Mouse (Mus musculus): ENCODE measurements around the gene Meig1.

DNA sequence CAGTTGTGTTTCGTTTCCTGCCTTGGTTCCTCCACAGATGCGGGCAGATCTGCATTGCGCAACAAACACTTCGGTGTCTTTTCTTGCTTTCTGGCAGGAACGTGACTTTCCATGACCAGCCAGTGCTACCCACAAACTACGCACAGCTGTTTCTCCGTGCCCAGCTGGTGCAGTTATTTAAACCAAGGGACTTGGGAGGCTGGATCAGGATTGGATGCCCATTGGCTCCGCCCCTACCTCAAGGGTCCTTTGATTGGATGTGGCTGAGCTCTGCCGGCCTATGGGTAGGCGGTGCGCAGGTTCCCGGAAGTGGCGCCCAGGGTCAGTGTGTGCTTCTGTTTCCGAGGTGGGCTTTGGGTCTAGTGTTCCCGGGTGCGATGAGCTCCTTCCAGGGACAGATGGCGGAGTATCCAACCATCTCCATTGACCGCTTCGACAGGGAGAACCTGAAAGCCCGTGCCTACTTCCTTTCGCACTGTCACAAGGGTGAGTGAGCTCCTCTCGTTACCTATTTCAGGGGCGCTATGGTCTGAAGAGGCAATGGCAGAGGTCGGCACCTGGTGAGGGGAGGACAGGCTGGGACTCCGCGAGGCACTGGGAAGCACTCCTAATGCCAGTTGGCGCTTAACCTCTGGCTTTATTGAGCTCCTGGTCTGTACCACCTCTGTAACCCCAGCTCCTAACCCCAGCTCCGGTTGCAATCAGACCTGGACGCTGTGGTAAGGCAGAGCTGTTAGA lies 1.6 kb upstream of the Meig1 start, which contains the start of gene Dclre1c:
- TF ChIP-seq CTCF (IDR thresholded peaks at IDR 0.05; ENCODE audit: borderline replicate concordance, extremely low read depth, insufficient read depth, insufficient read length) (no peak), POLR2A (IDR thresholded peaks at IDR 0.05; ENCODE audit: borderline replicate concordance, extremely low read depth, insufficient read depth, insufficient read length, poor library complexity, severe bottlenecking) (no peak; the same call in 1 of the 2 replicates)
